Mouse (Mus musculus) hindbrain, embryonic 11.5 days (tissue): ENCODE data around the gene Actr8. TPM values are rescaled to one million over a fixed set of nuclear protein-coding genes. Genes with fewer than 3 reads are reported as not detected.

Experiments used
- ATAC-seq: fragments of 200-750 bp; cut with Nextera tagmentation; 2 replicates; pipeline ENCODE4 v1.8.0; 2017; ENCODE audit warnings: mild to moderate bottlenecking, moderate TSS enrichment, moderate library complexity; ENCODE audit not compliant: low FRiP score
- DNase-seq: peaks from one replicate; pipeline ENCODE4 v3.0.0-alpha.2; 2015; ENCODE audit warnings: low spot score
- H3K27ac ChIP-seq: fragments of 300-500 bp; sonication (generic); 2 replicates; pipeline ENCODE4 v1.5.1; 2014; ENCODE audit warnings: mild to moderate bottlenecking, low read depth, low read length
- H3K27me3 ChIP-seq: fragments of 300-500 bp; sonication (generic); 2 replicates; pipeline ENCODE4 v1.6.1; 2014; ENCODE audit warnings: mild to moderate bottlenecking, low read length, moderate library complexity, mixed read lengths; ENCODE audit not compliant: control insufficient read depth, insufficient read depth
- H3K36me3 ChIP-seq: fragments of 300-500 bp; sonication (generic); 2 replicates; pipeline ENCODE4 v1.6.1; 2014; ENCODE audit warnings: mild to moderate bottlenecking, low read length, moderate library complexity, mixed read lengths; ENCODE audit not compliant: control insufficient read depth, insufficient read depth
- H3K4me1 ChIP-seq: fragments of 300-500 bp; sonication (generic); replicated peaks from 2 replicates; pipeline ENCODE4 v1.6.1; 2014; ENCODE audit warnings: low read length, mixed read lengths; ENCODE audit not compliant: control insufficient read depth, insufficient read depth
- H3K4me2 ChIP-seq: fragments of 300-500 bp; sonication (generic); replicated peaks from 2 replicates; pipeline ENCODE4 v1.6.1; 2014; ENCODE audit warnings: mild to moderate bottlenecking, low read depth, low read length
- H3K4me3 ChIP-seq: fragments of 300-500 bp; sonication (generic); 2 replicates; pipeline ENCODE4 v1.5.1; 2014; ENCODE audit warnings: low read depth, low read length
- H3K9ac ChIP-seq: fragments of 300-500 bp; sonication (generic); 2 replicates; pipeline ENCODE4 v1.6.1; 2014; ENCODE audit warnings: low read depth, low read length
- H3K9me3 ChIP-seq: fragments of 300-500 bp; sonication (generic); 2 replicates; pipeline ENCODE4 v1.6.1; 2016; ENCODE audit warnings: low read length; ENCODE audit not compliant: control insufficient read depth
- WGBS: fragments of 180-500 bp; shearing (Covaris S2); extraction: QIAGEN DNeasy Blood & Tissue Kit; methylation state at CpG from one replicate; pipeline ENCODE4 v1.1.7; 2014; 5-methylcytosine and 5-hydroxymethylcytosine counted together
- polyA plus RNA-seq: library from polyadenylated mRNA; unstranded; fragments of >200 nt; fragmentation: Nextera tagmentation; extraction: Ambion mirVana; gene quantifications from 2 replicates; pipeline ENCODE4 v1.2.1, GENCODE M21; 2014

The Actr8 gene
- polyA plus RNA-seq, 1 experiment from 2014 or later, result 81.8 TPM

DNA sequence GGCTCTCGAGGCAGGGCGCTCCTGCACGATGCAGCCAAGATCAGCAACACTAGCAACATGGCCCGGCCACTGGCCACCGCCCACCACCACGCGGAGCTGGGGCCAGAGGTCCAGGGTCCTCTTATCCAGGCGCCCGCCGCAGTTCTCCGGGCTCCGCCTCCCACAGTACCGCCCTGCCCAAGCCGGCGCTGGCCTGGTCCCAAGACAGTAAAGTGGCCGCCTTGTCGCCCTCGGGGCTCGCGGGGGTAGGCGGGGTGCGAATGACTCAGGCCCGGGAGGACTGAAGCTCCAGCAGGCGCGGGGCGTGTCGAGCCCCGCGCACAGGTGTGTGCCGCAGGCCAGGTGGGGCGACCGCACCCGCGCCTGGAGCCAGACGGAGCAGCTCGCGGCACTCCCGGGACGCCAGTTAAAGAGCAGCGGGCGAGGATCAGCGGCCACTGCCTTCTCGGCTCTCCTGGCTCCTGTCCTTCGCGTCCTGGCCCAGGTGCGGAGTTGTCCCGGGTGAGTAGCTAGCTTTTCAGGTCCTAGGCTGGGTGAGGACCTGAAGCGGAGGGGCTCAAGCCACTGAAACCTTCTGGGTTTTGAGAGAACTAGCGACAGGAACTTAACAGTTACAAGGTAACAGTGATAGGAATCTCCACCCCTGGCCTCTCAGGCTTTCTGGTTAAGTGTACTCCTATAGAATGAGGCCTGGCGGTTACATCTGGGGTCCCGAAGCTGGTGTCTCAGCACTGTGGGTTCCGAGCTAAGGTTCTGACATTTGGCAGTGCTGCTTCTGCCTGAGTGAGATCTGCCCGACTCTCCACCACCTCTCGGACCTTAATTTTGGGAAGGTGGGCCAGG is 30.8 kb downstream of the Actr8 start, which contains the start of the genes Il17rb and Chdh:
Gene Il17rb (minus strand): TSS at position 164 of the 843 bp plus-strand sequence.
Gene Chdh (plus strand): TSS at position 291 of the 843 bp plus-strand sequence.
- ATAC-seq, result peak; percentile 35; the same call in 1 of the 2 replicates
- H3K4me2 ChIP-seq, result peak within 1 kb of the TSS; percentile 91
- H3K9ac ChIP-seq, result peak within 1 kb of the TSS; percentile 40; the same call in 1 of the 2 replicates
- H3K27ac ChIP-seq, result no peak within 1 kb of the TSS
- H3K9me3 ChIP-seq, result no peaks in the 10 kb centered on the region
- no peaks in the 10 kb centered on the region for H3K36me3 ChIP-seq
- 0 out of 2 replicates have a peak, but pooled peaks cover 2% of the 10 kb centered on the region for H3K4me1 ChIP-seq
- peak; percentile 51 for DNase-seq
- 10% methylated on average over 52 of the region's 54 CpGs for WGBS
- H3K27me3 ChIP-seq, result peaks cover 12% of the 10 kb centered on the region
- peak within 1 kb of the TSS; percentile 38 for H3K4me3 ChIP-seq

GRCm38 (mm10) chr14:30009864-30010560 is 31.9 kb downstream of the Actr8 start:
- Histone ChIP-seq H3K27me3 (peaks cover 12% of the 10 kb centered on the region), H3K36me3 (no peaks in the 10 kb centered on the region), H3K9ac (no peak overlapping the region), H3K4me3 (no peak overlapping the region), H3K4me1 (0 out of 2 replicates have a peak, but pooled peaks cover 2% of the 10 kb centered on the region), H3K9me3 (no peaks in the 10 kb centered on the region), H3K4me2 (no peak overlapping the region), H3K27ac (no peak overlapping the region)
- ATAC-seq, result no peak
- no peak for DNase-seq
- WGBS, result 75% methylated on average over 10 of the region's 10 CpGs

GRCm38 (mm10) chr14:30011886-30012560 is 33.9 kb downstream of the Actr8 start:
- WGBS, result 87% methylated on average over 10 of the region's 10 CpGs
- H3K27ac ChIP-seq, result no peak overlapping the region
- no peak for ATAC-seq
- no peak overlapping the region for H3K4me3 ChIP-seq
- DNase-seq, result no peak
- no peaks in the 10 kb centered on the region for H3K36me3 ChIP-seq
- no peaks in the 10 kb centered on the region for H3K9me3 ChIP-seq
- H3K4me1 ChIP-seq, result 0 out of 2 replicates have a peak, but pooled peaks cover 2% of the 10 kb centered on the region
- no peak overlapping the region for H3K4me2 ChIP-seq
- H3K9ac ChIP-seq, result no peak overlapping the region
- peaks cover 12% of the 10 kb centered on the region for H3K27me3 ChIP-seq

GRCm38 (mm10) chr14:30014487-30014886 is 36.4 kb downstream of the Actr8 start:
- ATAC-seq (no peak), DNase-seq (no peak)
- Histone ChIP-seq H3K27ac (no peak overlapping the region), H3K9ac (no peak overlapping the region), H3K4me1 (no peaks in the 10 kb centered on the region), H3K4me2 (no peak overlapping the region), H3K36me3 (no peaks in the 10 kb centered on the region), H3K4me3 (no peak overlapping the region), H3K9me3 (no peaks in the 10 kb centered on the region), H3K27me3 (peaks cover 1% of the 10 kb centered on the region)
- 75% methylated on average over 10 of the region's 10 CpGs for WGBS

DNA sequence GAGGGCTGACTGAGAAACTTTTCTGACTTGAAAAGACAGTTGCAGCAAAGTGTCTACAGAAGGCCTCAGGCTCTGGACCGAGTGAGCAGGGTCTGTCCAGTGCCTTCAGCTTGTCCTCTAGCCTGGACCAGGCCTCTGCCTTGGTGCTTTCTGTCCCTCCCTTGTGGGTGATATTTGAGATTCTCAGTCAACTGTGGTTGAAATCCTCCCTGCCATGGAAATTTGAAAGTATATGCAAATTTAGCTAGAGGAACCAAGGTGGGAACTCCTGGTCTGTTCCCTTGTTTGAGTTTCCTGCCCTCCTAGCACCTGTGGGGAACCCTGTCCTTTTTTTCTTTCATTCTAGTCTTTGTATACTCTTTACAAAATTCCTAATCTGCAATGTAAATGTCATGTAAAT is 36.9 kb downstream of the Actr8 start:
- no peaks in the 10 kb centered on the region for H3K4me1 ChIP-seq
- H3K27ac ChIP-seq, result no peak overlapping the region
- 76% methylated on average over 1 of the region's 1 CpGs for WGBS
- H3K9me3 ChIP-seq, result no peaks in the 10 kb centered on the region
- H3K27me3 ChIP-seq, result no peaks in the 10 kb centered on the region
- no peak overlapping the region for H3K9ac ChIP-seq
- DNase-seq (no peak), ATAC-seq (no peak)
- no peak overlapping the region for H3K4me3 ChIP-seq
- H3K4me2 ChIP-seq, result no peak overlapping the region
- no peaks in the 10 kb centered on the region for H3K36me3 ChIP-seq

GRCm38 (mm10) chr14:30016666-30017065 is 38.5 kb downstream of the Actr8 start:
- H3K4me3 ChIP-seq, result no peak overlapping the region
- WGBS, result 92% methylated on average over 5 of the region's 5 CpGs
- H3K9me3 ChIP-seq, result no peaks in the 10 kb centered on the region
- no peak for ATAC-seq
- H3K36me3 ChIP-seq, result no peaks in the 10 kb centered on the region
- DNase-seq, result no peak
- no peaks in the 10 kb centered on the region for H3K4me1 ChIP-seq
- no peak overlapping the region for H3K27ac ChIP-seq
- H3K9ac ChIP-seq, result no peak overlapping the region
- no peak overlapping the region for H3K4me2 ChIP-seq
- H3K27me3 ChIP-seq, result no peaks in the 10 kb centered on the region

- H3K4me1 ChIP-seq, result no peaks in the 10 kb centered on the region
- H3K27me3 ChIP-seq, result no peaks in the 10 kb centered on the region
- WGBS, result 94% methylated on average over 8 of the region's 8 CpGs
- no peak overlapping the region for H3K4me2 ChIP-seq
- ATAC-seq, result no peak
- no peak for DNase-seq
- H3K36me3 ChIP-seq, result no peaks in the 10 kb centered on the region
- H3K4me3 ChIP-seq, result no peak overlapping the region
- no peak overlapping the region for H3K27ac ChIP-seq
- no peaks in the 10 kb centered on the region for H3K9me3 ChIP-seq
- no peak overlapping the region for H3K9ac ChIP-seq
Observed at GRCm38 (mm10) chr14:30017794-30018462, 39.8 kb downstream of the Actr8 start.

- no peaks in the 10 kb centered on the region for H3K4me1 ChIP-seq
- WGBS, result 87% methylated on average over 4 of the region's 4 CpGs
- H3K27ac ChIP-seq, result no peak overlapping the region
- H3K36me3 ChIP-seq, result no peaks in the 10 kb centered on the region
- H3K9ac ChIP-seq, result no peak overlapping the region
- H3K4me3 ChIP-seq, result no peak overlapping the region
- ATAC-seq, result no peak
- no peaks in the 10 kb centered on the region for H3K9me3 ChIP-seq
- no peak overlapping the region for H3K4me2 ChIP-seq
- no peak for DNase-seq
- H3K27me3 ChIP-seq, result no peaks in the 10 kb centered on the region
Observed at GRCm38 (mm10) chr14:30018463-30018801, 40.3 kb downstream of the Actr8 start.
